In the genomic region with DNA sequence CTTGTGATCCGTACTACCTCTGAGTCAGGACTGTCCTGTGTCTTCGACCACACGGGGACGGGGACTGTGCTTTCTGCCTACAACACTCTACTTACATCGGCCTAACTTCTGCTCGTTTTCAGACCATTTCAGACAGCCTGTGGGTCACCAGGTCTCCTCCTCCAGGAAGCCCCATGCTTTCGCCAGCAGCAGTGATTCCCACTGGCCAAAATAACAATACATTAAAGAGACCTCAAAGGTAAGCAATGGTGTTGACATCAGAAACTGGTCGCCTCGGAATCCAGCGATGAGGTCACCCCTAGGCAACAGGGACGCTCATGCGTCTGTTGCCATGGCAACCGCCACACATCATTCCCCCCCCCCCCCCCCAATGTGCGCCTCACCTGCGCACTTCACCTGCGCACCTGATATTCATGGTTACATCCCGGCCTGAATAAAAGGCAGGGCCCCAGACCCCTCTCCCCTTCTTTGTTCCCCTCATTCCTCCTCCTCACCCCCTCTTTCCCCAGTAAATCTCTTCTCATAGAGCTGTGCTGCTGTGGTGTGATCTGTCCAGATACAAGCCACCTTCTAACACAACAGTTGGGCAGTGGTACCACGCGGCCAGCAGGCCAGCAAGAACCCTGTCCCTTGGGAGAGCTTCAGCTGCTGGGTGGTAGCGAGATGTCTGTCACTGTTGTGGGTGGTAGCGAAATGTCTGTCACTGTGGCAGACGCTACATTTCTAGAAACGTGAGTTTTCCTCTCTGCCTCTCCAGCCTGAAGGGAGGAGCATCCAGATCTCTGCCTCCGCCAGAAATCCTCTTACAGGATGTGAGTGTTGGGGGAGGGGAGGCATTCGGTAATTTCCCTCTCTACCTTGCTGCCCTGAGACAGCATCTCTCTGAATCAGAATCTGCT, we compare ENCODE assay signal across 11 mouse cellular contexts.
A peak's percentile ranks its signal among the peaks of the same experiment; 100 is the strongest.
DNase-seq lines count a peak whose midpoint lies in the region; ATAC-seq lines count a peak whose summit lies in the region.
"Had no signal": no experiment of that assay in that cellular context is flagged by ENCODE, and none has a peak within 500 bp of the region (broad histone marks: within the 10 kb centered on the region; RNA-seq: fewer than 3 reads in every experiment).

No protein-coding gene starts in this region.

- H3K4me1 ChIP-seq in kidney, embryonic 16.5 days (ENCODE audit: insufficient read depth, low read length), result peaks cover 17% of the 10 kb centered on the region
- peaks cover 23% of the 10 kb centered on the region for H3K4me1 ChIP-seq in embryonic facial prominence, embryonic 14.5 days (ENCODE audit: control insufficient read depth, insufficient read depth, low read length)
- H3K4me1 ChIP-seq in midbrain, embryonic 13.5 days (replicated peaks), result peaks cover 13% of the 10 kb centered on the region

- H3K36me3 ChIP-seq in kidney, embryonic 16.5 days (ENCODE audit: insufficient read depth, low read length), result no peaks in the 10 kb centered on the region
- no peaks in the 10 kb centered on the region for H3K36me3 ChIP-seq in embryonic facial prominence, embryonic 14.5 days (ENCODE audit: control insufficient read depth, insufficient read depth, low read length)
- no peaks in the 10 kb centered on the region for H3K36me3 ChIP-seq in midbrain, embryonic 13.5 days

- peaks cover 4% of the 10 kb centered on the region; the same call in 1 of the 2 replicates for H3K27me3 ChIP-seq in kidney, embryonic 16.5 days (ENCODE audit: insufficient read depth, low read length)
- no peaks in the 10 kb centered on the region for H3K27me3 ChIP-seq in embryonic facial prominence, embryonic 14.5 days (replicated peaks; ENCODE audit: control insufficient read depth, insufficient read depth, low read length)
- H3K27me3 ChIP-seq in midbrain, embryonic 13.5 days, result no peaks in the 10 kb centered on the region

- ATAC-seq in kidney, embryonic 16.5 days (ENCODE audit: low FRiP score, low TSS enrichment), result peak; percentile 31; the same call in 1 of the 2 replicates
- ATAC-seq in embryonic facial prominence, embryonic 14.5 days (ENCODE audit: low read depth), result 0 out of 2 replicates have a peak, but pooled peaks have one; percentile 15
- ATAC-seq in midbrain, embryonic 13.5 days, result peak; percentile 56; the same call in 1 of the 2 replicates
- no peak for ATAC-seq in monocyte, adult 5-6 weeks (replicated peaks; ENCODE audit: insufficient number of reproducible peaks, low FRiP score, low TSS enrichment, poor library complexity, severe bottlenecking)

- H3K9me3 ChIP-seq in kidney, embryonic 16.5 days (ENCODE audit: low read length), result no peaks in the 10 kb centered on the region
- no peaks in the 10 kb centered on the region for H3K9me3 ChIP-seq in embryonic facial prominence, embryonic 14.5 days (ENCODE audit: control insufficient read depth, low read length)
- no peaks in the 10 kb centered on the region for H3K9me3 ChIP-seq in midbrain, embryonic 13.5 days

- H3K4me2 ChIP-seq in kidney, embryonic 16.5 days (replicated peaks; ENCODE audit: low read depth, low read length), result no peak overlapping the region
- H3K4me2 ChIP-seq in embryonic facial prominence, embryonic 14.5 days (ENCODE audit: low read depth, low read length), result no peak overlapping the region
- peak overlapping the region; percentile 39 for H3K4me2 ChIP-seq in midbrain, embryonic 13.5 days (replicated peaks)

- H3K9ac ChIP-seq in kidney, embryonic 16.5 days (replicated peaks; ENCODE audit: low read length), result no peak overlapping the region
- H3K9ac ChIP-seq in embryonic facial prominence, embryonic 14.5 days (ENCODE audit: low read depth, low read length), result no peak overlapping the region
- H3K9ac ChIP-seq in midbrain, embryonic 13.5 days (replicated peaks), result no peak overlapping the region

- no peak overlapping the region for H3K27ac ChIP-seq in kidney, embryonic 16.5 days (ENCODE audit: low read length)
- 0 out of 2 replicates have a peak overlapping the region, but pooled peaks have one; percentile 19 for H3K27ac ChIP-seq in embryonic facial prominence, embryonic 14.5 days (replicated peaks; ENCODE audit: low read depth, low read length)
- H3K27ac ChIP-seq in midbrain, embryonic 13.5 days, result 0 out of 2 replicates have a peak overlapping the region, but pooled peaks have one; percentile 11

- no peak overlapping the region for H3K4me3 ChIP-seq in kidney, embryonic 16.5 days (ENCODE audit: low read length)
- no peak overlapping the region for H3K4me3 ChIP-seq in embryonic facial prominence, embryonic 14.5 days (ENCODE audit: low read depth, low read length)
- H3K4me3 ChIP-seq in midbrain, embryonic 13.5 days (replicated peaks), result no peak overlapping the region

- DNase-seq in kidney, adult 8-10 months, result no peak
- DNase-seq in brain, adult 2 months (ENCODE audit: low read depth, low spot score), result peak; percentile 53
- peak; percentile 73 for DNase-seq in embryonic facial prominence, embryonic 14.5 days (ENCODE audit: low spot score)
- DNase-seq in urinary bladder, postnatal 10 days (ENCODE audit: low spot score), result no peak
- DNase-seq in adipocyte (ENCODE audit: low spot score), result no peak
- DNase-seq: cerebellum, adult 8-10 months; gastrocnemius, postnatal 14 days; thymus, postnatal 14 days had no signal

- WGBS in kidney, embryonic 16.5 days, result 49% methylated on average over 23 of the region's 25 CpGs
- 35% methylated on average over 21 of the region's 25 CpGs for WGBS in embryonic facial prominence, embryonic 14.5 days
- WGBS in midbrain, embryonic 13.5 days, result 43% methylated on average over 25 of the region's 25 CpGs

Comparison
In these comparisons a context has a peak if more than half of its experiments do, and no peak if none do; other contexts are left out.
1. DNase-seq: peak in brain, adult 2 months (single experiment) and embryonic facial prominence, embryonic 14.5 days (single experiment); none in kidney, adult 8-10 months (0 of 2), urinary bladder, postnatal 10 days (single experiment) and adipocyte (single experiment).